Mouse (Mus musculus) liver, postnatal 0 days (tissue): ENCODE data around the gene Npas2.

Source experiments
- CTCF ChIP-seq: sonication (generic); IDR thresholded peaks from 2 replicates; pipeline ENCODE4 v1.5.1; 2016; ENCODE audit warnings: antibody characterized with exemption, low read depth
- EP300 ChIP-seq: IDR thresholded peaks from 2 replicates; pipeline ENCODE4 v1.6.1; 2016; ENCODE audit warnings: antibody characterized with exemption, low read depth, mild to moderate bottlenecking

DNA sequence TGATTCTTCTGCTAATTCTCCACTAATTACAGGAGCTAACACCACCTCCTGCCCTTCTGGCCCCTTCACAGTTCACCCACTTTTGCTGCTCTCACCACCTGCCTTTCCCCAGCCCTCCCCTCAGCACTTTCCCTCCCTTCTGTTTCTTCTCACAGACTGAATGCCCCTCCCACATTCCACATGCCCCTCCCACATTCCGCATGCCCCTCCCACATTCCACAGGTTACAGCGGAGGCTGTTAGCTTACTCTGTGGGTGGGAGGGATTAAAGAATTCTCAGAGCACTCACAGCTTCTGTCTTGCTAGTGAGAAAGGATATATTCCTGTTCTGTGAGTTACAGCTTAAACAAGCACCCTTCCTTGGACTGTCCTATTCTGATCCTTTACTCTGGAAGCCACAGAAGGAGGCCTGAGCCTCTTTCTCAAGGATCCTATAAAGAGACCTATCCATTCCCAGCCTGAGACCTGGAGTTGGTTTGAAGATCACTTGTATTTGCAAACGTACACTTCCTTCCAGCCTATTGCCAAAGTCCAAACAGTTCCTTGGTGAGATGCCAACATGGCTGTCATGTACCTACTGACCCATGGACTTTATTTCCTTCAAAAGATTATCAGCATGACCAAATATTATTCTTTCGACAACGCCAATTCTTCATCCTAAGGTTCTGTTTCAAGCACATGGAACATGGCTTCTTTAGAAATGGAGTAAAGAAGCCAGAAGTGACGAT is 6.7 kb upstream of the Npas2 start:
- TF ChIP-seq CTCF = no peak
- TF ChIP-seq EP300 = no peak
